Mouse (Mus musculus) lung, postnatal 25 days (tissue): ENCODE results near the gene Trim2.

Source experiments
- DNase-seq: peaks from one replicate; pipeline ENCODE4 v3.0.0; 2022; ENCODE audit warnings: low spot score

The Trim2 gene

DNA sequence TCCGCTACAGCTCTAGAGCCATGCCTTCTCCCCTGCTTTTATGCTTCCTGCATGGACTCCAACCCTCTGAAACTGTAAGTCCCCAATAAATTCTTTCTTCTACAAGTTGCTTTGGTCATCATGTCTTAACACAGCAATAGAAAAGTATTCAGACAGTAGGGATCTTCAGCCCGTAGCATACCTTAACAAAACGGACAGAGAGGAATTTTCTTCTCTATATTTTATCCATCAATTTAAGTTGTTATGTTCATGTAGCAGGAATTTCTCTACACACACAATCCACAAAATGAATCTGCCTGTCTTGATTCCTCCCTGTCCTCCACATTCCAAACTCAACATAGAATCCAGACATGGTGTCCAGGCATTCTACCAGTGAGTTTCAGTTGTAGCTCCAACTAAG, at the start of gene Trim2:
Gene Trim2, minus strand, starts transcription at position 101 of the 400 bp plus-strand sequence.
- no peak for DNase-seq

DNA sequence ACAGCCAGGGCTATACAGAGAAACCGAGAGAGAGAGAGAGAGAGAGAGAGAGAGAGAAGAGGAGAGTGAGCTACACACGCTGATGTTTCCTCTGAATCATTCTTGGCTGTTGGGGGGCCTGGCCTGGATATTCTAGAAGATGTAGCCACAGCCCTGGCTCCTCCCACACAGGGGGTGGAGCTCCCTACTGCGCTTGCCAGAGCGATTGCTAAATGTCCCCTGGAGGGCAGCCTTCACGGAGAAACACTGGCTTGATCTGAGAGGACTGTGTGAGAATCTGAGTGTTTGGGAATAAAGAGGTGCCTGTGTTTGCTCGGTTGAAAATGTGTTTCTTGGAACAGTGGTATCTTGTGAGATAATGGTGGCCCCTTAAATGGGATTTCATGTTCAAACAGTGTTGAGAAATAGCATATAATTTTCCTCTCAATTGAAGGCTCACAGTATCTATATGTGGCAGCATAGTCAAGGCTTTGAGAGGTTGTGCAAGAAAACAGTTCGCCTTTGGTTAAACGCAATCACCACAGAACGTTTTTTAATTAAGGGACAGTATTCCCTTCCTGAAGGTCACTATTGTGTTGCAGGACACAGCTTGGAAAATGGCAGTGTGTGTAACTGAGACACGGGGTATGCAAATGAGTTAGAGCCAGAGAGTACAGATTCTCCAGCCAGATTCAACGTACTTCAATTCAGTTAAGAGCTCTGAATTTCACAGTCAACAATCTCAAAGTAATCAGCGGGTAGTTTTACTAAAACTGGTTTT, 49.4 kb upstream of the Trim2 start:
- DNase-seq = peak; percentile 85

DNA sequence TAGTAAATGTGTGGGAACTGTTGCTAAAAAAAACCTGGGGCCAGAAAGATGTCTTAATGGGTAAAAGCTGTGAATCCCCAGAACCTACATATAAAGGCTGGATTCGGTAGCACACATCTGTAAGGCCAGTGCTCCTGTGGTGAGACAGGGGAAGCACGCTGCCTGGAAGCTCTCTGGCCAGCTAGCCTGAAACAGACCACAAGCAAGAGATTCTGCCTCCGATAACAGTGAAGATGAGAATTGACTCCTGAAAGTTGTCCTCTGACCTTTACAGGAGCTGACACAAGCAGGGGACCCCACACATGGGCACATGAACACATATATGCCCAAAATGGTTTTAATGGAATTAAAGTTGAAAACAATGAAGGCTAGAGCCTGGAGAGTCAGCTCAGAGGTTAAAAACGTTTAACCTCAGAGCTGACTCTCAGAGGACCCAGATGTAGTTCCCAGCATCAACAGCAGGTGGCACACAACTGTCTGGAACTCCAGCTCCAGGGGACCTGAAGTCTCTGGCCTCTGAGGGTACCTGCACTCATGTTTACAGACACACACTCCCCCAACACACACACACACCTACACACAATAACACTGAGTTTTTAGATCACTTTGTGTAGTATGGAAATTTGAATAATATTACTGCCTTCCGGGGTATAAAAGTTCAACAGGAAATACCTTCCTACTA, 45.8 kb upstream of the Trim2 start:
- peak; percentile 79 for DNase-seq

DNA sequence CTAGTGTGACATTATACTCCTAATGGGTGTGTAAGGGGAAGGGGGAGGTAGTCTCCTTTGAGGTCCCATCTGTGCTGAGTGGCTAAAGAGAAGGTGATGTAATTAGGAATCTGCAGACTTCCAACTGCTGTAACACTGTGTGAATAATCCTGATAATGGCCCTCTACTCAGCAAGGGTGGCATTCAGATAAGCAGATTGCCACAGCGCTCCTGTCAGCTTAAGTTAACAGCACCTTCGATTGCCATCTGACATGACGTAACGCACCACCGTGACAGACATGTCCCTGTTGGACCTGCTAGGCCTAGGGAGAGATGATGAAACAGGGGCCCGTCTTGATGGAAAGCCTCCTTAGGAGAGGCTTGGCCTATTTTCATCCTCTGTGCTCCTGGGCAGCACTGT, 43.6 kb upstream of the Trim2 start:
- peak; percentile 28 for DNase-seq

DNA sequence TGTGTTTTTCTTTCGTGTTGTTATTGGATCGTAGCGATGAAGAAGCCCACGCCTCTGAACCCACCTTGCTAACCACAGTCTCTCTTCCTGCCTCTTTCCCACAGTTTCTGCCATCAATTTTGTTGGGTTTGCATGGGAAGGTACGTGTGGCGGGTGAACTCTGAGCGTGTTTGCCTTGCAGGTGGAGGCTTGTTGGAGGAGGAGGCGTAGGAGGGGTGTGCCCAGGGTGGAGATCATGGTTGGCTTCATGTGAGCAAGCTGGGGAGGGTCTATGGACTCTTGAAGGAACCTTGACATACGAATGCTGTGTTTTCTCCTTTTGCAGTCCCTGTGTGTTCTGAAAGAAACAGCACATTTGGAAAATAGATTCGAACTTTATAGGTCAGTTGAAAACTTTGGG, 43.1 kb upstream of the Trim2 start:
- DNase-seq = no peak

DNA sequence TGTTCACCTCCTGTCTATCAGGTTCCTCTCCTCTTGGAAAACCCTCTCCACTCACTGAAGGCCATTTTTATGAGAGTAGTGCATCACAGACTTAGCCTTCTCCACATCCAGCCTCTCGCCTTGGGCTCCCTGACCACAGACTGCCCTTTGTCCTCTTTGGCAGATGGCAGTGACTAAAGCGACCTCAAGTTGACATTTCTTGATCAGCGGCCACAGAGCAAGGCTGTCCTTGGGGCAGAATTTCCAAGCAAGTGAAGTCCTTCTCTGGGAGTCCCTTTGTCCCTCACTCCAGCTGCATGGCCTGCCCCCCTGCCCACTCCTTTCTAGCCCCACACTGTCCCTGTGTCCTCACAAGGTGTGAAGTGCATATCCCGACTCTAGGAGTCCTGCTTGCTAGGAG, 40.7 kb upstream of the Trim2 start:
- DNase-seq = no peak

DNA sequence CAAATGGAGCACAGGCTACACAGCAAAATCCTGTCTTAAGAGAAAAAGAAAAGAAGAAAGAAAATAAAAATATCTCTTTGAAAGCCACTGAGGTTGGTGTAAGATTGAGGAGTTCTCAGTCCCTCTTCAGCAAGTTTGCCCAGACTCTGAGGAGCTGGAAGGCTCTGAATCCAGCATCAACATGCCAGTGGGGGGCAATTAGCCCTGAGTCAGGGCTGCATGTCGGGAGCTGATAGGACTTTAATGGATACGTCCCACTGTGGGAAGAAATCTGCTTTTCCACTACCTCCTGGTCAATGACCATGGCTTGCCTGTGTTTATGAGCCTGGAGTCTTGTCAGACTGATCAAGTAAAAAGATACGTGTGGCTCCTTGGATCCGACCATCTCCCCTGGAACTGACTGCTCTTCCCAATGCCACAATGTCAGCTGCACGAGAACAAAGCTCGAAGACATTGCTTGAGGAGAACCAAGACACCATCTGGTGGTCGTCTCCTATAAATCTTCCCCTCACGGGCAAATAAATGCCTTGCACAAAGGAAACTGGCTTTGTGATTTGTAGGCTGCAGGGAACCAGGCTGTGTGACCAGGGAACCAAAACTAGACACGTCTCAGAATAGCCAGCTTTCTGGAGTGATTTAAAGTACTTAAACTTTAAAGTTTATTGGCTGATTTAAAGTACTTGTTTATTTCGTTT, 39.9 kb upstream of the Trim2 start:
- DNase-seq = no peak

DNA sequence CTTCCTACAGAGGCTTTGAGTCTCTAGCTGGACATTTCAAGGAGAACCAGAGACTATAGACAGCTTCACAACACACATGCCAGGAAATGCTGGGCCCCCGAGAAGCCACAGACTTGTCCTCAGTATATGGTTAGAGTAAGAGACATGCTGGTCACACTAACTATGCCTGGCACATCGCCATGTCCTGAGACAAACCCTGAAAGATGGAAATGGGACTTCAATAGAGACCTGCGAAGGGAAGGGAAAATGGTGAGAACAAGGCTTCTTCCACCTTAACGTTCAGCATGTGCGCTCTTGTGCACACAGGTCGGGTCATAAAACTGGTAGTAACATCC, 38.9 kb upstream of the Trim2 start:
- no peak for DNase-seq

DNA sequence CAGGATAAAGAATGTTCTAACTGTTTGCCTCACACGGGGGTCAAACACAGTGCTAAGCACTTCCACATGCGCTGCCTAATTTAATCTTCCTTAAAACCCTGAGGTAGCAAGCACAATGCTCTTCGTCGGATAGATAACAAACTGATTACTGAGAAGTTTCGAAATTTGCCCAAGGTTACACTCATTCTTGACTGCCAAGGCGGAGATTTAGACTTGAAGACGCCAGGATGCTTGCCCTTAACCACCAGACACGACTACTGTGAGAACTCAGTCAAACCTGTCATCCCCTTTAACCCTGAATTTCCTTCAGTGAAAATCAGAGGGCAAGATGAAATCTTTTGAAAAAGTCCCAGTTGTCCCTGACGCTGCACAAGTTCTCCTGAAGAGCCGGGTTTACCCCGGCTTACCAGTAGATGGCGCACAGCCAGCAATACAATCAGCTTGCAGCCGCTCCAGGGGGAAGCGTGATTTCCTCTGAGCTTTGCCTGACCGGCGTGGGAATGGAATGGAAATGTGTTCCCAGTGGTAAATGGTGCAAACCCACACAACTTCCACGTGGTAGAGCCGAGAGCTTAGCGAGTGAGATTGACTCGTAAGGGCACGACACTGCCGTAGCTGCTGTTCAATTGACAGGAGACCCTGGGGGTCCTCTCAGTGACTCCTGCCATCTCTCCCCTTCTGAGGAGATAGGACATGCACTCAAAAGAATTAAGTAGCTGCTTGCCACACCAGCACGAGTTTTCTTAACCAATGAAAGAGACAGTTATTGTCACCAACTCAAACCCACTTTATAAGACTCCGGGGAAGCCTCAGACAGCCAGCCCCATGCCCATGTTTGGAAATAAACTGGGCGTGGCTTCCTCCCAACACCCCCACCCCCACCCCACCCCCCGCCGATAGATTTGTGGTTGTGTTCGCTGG, 38.3 kb upstream of the Trim2 start:
- peak; percentile 87 for DNase-seq

DNA sequence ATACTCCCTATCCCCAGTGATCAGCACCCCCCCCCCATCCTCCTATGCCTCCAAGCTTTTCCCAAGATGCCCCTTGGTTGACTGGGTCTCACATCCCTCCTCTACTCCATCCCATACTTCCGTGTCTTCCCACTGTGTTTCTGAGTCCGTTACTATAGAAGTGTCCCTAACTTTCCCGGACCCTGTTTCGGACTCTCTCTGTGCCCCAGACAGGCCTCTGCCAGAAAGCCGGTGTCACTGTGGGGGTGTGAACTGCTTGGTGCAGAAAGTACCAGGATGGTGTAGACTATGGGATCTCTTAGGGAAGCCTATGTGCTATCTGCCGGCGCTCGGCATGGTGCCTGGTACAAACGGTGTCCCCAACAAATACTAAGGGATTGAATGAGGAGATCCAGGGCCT, 36.4 kb upstream of the Trim2 start:
- DNase-seq = no peak

DNA sequence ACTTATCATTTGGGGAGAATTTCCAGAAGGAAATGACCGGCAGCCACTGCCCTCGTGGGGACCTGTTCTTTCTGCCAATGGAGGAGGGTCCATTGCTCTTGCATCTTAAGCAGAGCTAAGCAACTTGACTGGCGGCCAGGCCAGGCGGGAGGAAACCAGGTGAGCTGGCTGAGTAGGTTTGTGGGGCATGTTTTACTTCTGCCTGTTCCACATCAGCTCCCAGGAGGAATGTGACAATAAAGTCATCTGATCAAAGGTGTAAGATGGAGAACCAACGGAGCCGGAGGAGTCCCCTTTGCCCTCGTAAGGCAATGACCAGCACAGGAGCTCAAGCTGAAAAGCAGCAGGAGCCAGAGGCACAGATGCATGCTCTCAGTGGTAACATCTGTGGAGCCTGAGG, 35.1 kb upstream of the Trim2 start:
- no peak for DNase-seq

DNA sequence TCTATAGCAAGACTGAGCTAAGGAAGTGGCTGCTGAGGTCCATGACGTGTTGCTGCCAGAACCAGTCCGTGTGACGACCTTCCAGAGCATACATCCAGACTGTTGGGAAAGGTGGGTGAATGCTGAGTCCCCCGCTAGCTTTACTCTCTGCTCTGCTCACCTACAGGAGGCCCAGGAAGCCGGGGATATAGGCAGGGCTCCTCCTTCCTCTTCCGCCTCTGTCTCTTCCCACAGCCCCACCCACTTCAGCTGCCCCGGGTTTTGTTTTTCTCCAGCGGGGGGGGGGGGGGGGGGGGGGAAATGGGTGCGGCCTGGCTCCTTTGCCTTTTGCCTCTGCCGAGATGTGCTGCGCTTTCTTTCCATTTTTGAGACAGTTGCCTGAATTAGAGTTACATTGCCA, 30.9 kb upstream of the Trim2 start:
- DNase-seq = peak; percentile 35

DNA sequence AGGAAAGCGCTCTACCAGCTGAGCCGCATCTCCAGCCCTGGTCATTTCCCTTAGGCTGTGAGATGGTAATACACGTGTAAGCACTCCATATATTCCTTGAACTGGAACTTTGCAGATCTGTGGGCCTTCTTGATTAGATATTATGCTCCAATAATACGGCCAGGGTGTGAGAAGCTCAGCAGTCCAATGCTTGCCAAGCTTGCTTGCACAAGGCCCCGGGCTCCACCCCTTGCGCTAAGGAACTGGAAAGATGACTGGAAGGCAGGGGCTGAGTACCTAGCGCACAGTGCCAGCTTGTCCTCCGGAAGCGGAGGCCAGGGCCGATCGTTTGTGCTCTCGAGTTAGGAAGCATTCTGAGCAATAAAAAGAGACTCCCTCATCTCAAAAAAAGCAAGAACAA, 29.7 kb upstream of the Trim2 start:
- peak; percentile 22 for DNase-seq

DNA sequence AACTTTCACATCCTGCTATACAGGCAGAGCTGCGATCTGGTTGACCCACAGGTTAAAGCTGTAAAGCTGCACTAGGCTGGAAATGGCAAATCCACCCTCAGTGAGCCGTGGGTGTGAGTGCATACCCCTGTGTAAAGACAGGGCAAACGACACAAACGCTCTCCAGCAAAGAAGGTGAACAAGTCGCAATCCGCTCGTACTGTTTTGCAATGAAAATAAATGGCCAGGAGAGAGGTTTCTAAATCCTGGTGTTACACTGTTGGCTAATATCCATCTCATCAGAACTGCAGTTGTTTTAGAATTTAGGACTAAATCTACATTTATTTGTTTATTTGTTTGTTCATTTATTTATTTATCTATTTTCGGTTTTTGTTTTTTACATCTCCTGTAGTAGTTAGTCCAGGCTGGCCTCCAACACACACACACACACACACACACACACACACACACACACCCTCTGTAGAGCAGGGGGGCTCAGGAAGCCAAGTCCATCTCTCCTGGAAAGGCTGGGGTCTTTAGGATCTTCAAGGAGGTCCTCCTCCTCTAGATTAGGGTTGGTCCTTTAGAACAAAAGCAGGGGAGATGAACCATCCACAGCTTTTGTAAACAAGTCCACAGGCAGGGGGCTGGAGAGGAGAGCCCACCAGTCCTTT, 28.9 kb upstream of the Trim2 start:
- DNase-seq = no peak

DNA sequence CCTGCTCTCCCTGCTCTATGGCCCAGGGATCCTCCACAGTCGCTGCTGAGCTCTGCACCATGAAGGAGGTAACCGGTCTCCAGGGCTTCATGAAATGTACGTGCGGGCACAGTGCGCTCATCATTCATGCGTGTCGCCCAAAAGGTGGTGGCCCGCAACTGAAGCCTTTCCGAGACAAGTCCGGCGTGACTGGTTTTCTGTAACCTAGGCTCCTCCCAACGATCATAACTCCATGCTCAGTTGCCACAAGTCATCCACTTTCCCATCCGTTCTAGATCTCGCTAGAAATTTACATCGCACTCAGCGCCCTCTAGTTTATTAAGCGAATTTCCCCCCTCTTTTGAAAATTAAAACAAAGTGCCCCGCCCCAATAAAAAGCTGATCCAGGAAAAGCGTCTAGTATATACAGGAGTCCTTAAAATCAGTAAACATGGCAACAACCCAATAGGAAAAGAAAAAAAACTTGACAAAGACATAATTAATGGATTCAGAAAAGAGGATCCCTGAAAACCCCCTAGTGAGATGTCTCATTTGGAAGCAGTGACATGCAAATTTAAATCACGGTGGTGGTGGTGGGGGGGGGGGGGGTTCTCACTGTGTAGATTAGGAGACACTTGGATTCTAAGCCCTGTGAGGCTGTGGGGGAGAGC, 28.2 kb upstream of the Trim2 start:
- DNase-seq = no peak

DNA sequence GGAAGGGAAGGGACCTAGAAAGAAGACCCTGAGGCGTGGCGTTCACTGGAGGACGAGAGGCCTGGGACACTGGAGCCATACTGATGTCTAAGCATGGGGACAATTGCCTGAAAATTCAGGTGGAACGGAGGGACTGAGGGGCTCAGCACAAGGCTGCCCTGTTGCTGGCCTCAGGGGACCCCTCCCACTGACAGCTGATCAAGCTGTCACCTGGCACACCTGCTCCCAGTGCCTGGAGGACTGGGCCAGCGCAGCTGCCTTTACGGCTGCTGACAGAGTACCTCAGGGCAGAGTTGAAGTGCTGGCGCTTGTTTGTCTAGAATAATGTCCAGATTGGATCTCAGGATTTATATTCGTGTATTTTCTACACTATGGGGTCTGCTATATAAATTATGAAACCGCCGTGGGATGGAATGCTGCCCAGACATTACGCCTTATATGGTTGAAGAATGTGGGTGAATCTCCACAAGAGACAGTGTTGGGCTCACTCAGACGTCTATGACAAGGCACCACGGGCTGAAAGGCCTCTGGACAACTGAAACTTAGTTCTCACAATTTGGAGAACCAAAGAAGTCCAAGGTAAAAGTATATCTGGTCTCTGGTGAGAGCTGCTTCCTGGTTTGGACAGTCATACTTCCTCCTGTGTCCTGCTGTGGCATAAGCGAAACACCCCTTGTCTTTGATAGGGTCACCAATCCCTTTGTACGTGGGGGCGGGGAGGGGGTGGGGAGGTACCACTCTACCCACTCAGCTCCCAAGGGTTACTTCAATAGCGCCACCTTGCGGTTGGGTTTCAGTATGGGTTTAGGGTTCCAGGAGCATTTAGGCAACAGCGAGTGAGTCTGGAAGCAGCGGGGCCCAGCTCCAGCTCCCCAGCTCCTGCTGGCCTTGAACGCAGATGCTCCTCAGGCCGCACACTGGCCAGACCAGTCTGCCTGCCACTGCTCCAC, 27.0 kb upstream of the Trim2 start:
- DNase-seq = peak; percentile 68

DNA sequence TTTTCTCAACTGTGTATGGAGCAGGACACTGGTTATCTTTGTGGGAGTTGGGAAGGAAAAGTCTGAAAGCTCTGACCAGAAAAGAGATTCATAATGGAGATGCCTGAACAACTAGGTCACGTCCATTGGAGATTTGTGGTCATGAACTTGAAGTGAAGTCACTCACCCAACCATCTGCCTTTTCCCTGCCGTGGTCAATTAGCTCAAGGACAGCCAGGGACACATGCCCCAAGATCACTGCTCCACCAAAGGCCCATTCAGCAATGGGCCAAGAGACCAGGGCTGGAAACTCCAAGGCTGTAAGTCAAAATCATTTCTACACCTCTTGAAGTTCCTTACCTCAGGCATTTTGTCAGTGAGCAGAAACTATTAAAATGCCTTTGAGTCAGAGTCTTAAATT, 23.5 kb upstream of the Trim2 start:
- DNase-seq = no peak

DNA sequence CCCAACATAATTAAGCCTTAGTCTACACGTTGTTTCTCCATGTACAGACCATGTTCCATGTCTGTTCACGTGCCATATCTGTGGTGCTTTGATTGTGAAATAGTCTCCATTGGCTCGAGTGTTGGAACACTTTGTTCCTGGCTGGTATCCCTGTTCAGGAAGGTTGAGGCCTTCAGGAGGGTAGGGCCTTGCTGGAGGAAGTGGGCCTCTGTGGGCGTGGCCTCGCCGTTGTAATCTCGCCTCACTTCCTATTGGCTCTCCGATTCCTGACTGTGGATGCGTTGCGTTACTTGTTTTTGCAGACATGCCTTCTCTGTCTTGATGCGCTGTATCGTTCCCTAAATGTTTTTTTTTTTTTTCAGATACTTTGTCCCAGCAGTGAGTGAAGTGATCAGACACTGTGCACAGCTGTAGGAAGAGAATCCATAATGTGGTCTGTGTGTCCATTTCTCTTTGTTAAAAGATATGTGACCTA, 18.3 kb upstream of the Trim2 start:
- DNase-seq = peak; percentile 60

DNA sequence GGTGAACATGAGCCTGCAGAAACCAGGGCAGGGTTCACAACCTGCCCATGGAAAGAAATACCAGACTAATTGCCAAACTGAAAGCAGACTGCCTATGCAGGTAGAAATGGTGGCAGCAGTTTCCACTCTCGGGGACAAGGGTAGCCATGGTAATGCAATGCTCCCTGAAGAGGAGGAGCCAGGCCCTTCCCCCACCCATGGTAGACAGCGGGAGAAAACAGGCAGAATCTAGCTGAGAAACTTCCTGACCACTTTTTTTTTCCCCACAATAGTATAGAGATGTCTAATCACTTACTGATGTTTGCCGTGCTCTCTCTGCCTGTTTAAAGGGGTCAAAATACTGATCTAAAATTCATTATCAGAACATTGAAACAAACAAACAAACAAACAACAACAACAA, 17.8 kb upstream of the Trim2 start:
- no peak for DNase-seq

DNA sequence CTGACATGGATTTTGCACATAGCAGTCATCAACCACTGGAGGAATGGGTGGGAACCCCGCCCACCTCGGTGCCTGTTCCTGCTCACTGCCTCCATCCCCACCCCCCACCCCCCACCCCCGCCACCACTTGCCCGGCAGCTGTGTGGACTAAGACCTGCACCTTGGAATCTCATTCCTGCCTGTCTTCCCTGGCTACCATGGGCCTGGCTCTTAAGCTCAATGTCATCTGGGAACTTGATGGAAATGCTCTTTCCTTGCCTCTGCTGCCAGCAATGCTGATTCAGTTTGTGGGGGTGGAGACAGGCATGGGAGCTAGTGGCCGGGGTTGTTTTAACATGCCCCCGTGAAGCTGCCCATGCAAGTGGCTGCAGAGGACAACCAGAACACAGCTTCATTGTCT, 17.3 kb upstream of the Trim2 start:
- DNase-seq = no peak
